Mouse (Mus musculus) stomach, embryonic 14.5 days (tissue): ENCODE results near the gene Psg19. TPM values are rescaled to one million over a fixed set of nuclear protein-coding genes. Genes with fewer than 3 reads are reported as not detected.
"Not testable (repeated sequence)": the region's sequence is repeated elsewhere in the genome, so short reads cannot be mapped to it uniquely, and the experiment has no call there.

Experiments
- ATAC-seq: fragments of 200-750 bp; cut with Nextera tagmentation; 2 replicates; pipeline ENCODE4 v1.8.0; 2017; ENCODE audit warnings: low read depth, moderate TSS enrichment; ENCODE audit not compliant: insufficient number of reproducible peaks, insufficient read depth, low FRiP score
- H3K27ac ChIP-seq: fragments of 300-500 bp; sonication (generic); 2 replicates; pipeline ENCODE4 v1.5.1; 2014; ENCODE audit warnings: mild to moderate bottlenecking, low read length, moderate library complexity, mixed read lengths
- H3K27me3 ChIP-seq: fragments of 300-500 bp; sonication (generic); 2 replicates; pipeline ENCODE4 v1.6.1; 2014; ENCODE audit warnings: low read length, control low read depth, mixed read lengths; ENCODE audit not compliant: control insufficient read depth, insufficient read depth
- H3K36me3 ChIP-seq: fragments of 300-500 bp; sonication (generic); 2 replicates; pipeline ENCODE4 v1.6.1; 2014; ENCODE audit warnings: mild to moderate bottlenecking, control low read depth, low read length, moderate library complexity, mixed read lengths; ENCODE audit not compliant: control insufficient read depth, insufficient read depth
- H3K4me1 ChIP-seq: fragments of 300-500 bp; sonication (generic); 2 replicates; pipeline ENCODE4 v1.6.1; 2014; ENCODE audit warnings: low read length, control low read depth, mixed read lengths; ENCODE audit not compliant: control insufficient read depth, insufficient read depth
- H3K4me2 ChIP-seq: fragments of 300-500 bp; sonication (generic); replicated peaks from 2 replicates; pipeline ENCODE4 v1.6.1; 2014; ENCODE audit warnings: low read depth, low read length, control low read depth
- H3K4me3 ChIP-seq: fragments of 300-500 bp; sonication (generic); 2 replicates; pipeline ENCODE4 v1.5.1; 2014; ENCODE audit warnings: low read depth, low read length, control low read depth
- H3K9ac ChIP-seq: fragments of 300-500 bp; sonication (generic); replicated peaks from 2 replicates; pipeline ENCODE4 v1.6.1; 2014; ENCODE audit warnings: low read depth, mild to moderate bottlenecking, control low read depth, low read length, moderate library complexity, mixed read lengths
- H3K9me3 ChIP-seq: fragments of 300-500 bp; sonication (generic); 2 replicates; pipeline ENCODE4 v1.6.1; 2016; ENCODE audit warnings: low read depth, low read length, control low read depth; ENCODE audit not compliant: control insufficient read depth
- WGBS: fragments of 180-500 bp; shearing (Covaris S2); extraction: QIAGEN DNeasy Blood & Tissue Kit; methylation state at CpG from one replicate; pipeline ENCODE4 v1.1.7; 2014; 5-methylcytosine and 5-hydroxymethylcytosine counted together
- polyA plus RNA-seq: library from polyadenylated mRNA; unstranded; fragments of >200 nt; fragmentation: Nextera tagmentation; extraction: Ambion mirVana; gene quantifications from 2 replicates; pipeline ENCODE4 v1.2.1, GENCODE M21; 2014

Gene Psg19
- polyA plus RNA-seq, 1 experiment from 2014 or later = not detected

DNA sequence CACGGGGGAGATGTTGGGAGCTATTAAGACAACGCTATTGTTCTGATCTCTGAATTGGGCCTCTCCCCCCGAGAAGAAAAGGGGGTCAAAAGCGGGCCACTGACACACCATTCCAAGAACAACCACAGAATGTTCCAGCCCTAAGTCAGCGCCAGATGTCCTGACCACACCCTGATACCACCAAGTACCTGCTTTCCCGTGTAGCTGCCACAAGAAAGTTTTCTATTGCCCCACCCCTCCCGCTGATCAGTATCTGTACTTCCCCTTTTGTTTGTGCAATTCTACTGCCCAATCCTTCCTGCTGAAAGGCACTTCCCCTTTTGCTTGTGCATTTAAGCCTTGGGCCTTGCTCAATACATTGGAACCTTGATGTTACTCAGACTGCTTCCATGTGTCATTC, 38.2 kb downstream of the Psg19 start:
- H3K36me3 ChIP-seq, H3K4me2 ChIP-seq, H3K9me3 ChIP-seq, H3K4me3 ChIP-seq, H3K27me3 ChIP-seq, H3K4me1 ChIP-seq, H3K27ac ChIP-seq, H3K9ac ChIP-seq, ATAC-seq: not testable (repeated sequence)
- 87% methylated on average over 7 of the region's 7 CpGs for WGBS

DNA sequence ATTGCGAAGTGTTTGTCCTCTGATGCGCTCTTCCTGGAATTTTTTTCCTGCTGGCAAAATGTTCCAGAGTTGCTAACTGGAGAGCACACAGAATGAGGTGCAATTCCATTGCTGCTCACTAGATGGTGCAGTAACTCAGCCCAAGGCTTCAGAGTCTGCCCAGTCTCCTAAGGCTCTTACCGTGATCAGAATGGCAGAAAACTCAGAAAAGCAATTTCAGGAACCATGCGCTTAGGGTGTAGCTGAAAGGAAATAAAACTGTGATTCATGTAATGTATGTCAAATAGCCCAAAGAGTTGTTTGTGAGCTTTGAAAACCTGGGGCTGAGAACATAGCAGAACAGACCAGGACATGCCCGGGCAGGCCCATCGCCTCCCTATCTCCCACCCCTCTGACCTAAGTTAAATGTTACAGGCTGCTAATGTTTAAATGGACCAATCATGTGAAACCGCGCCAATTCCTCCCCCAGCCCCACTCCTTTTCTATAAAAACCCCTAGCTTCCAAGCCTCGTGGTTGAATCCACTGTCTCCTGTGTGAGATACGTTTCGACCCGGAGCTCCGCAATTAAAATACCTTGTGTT, 48.3 kb downstream of the Psg19 start:
- WGBS = 55% methylated on average over 11 of the region's 13 CpGs
- ATAC-seq = peak; percentile 77; the same call in 1 of the 2 replicates
- H3K27ac ChIP-seq, H3K9ac ChIP-seq, H3K4me2 ChIP-seq, H3K36me3 ChIP-seq, H3K4me3 ChIP-seq, H3K9me3 ChIP-seq, H3K4me1 ChIP-seq, H3K27me3 ChIP-seq: not testable (repeated sequence)

DNA sequence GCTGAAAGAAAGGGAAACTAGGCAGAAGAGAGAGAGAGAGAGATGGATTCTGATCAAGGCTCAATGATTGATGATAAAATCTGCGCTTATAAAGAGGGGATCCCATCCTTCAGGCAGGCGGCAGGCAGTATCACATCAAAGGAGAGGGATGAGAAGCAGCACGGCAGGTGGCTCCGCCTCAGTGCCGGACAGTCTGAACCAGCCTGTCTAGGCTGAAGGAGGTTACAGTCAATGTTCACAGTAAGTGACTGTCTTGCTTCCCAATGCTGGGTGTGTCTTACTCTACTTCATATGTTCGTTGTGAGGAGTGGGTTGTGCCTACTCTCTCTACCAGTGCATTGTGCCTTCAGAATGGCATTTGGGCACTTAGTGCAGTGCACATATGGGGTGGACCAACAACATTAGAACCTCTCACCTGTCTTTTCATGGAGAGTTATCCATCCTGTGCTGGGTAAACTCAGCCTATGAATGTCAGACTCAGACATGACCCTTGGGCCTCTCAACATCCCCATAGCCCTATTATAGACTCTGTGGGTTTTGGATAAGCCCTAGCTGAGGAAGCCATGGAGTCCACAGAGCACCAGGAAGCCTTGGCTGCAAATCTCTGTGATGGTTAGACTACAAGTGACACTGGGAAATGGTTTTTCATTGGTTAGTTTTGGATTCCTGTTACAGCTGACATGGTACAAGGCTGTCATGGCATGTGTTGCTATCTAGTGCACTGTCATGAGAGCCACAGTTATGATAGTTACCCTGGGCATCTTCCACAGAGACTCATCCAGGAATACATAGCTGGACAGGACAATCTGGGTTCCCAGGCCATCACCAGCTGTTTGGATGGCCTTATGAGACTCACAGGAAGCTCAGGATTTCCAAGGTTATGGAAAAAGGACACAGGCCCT, 49.1 kb downstream of the Psg19 start:
- Histone ChIP-seq H3K27ac (no peak overlapping the region), H3K9me3 (no peaks in the 10 kb centered on the region), H3K9ac (no peak overlapping the region), H3K27me3 (0 out of 2 replicates have a peak, but pooled peaks cover 6% of the 10 kb centered on the region), H3K4me2 (no peak overlapping the region), H3K4me3 (no peak overlapping the region), H3K4me1 (no peaks in the 10 kb centered on the region), H3K36me3 (no peaks in the 10 kb centered on the region)
- no peak; the same call in 1 of the 2 replicates for ATAC-seq
- WGBS = 22% methylated on average over 6 of the region's 6 CpGs

DNA sequence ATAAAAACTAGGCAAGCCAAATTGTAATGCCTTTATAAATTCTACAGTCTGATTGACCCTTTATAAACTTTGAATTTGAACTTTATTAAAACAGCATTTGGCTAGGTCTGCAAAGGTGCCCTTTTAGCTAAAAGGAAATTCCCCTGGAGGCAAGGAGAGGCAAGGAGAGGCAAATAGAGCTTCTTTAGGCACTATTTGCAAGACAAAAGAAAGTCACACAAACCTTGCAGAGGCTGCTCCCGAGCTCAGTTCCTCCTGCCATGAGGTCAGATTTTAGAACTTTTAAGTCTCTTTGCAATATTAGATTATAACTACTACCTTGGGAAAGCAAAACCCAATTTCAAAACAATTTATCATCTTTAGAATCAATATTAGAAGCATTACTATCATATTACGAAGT, 50.9 kb downstream of the Psg19 start:
- not testable (repeated sequence) for H3K4me2 ChIP-seq, ATAC-seq
- WGBS = 59% methylated on average over 2 of the region's 2 CpGs

GRCm38 (mm10) chr7:18746189-18746860, 52.0 kb downstream of the Psg19 start:
- Histone ChIP-seq H3K9ac (no peak overlapping the region), H3K27me3 (0 out of 2 replicates have a peak, but pooled peaks cover 6% of the 10 kb centered on the region), H3K4me1 (no peaks in the 10 kb centered on the region), H3K27ac (peak overlapping the region; percentile 44; the same call in 1 of the 2 replicates), H3K9me3 (no peaks in the 10 kb centered on the region), H3K36me3 (no peaks in the 10 kb centered on the region), H3K4me2 (no peak overlapping the region; the same call in 1 of the 2 replicates), H3K4me3 (no peak overlapping the region; the same call in 1 of the 2 replicates)
- WGBS = 8% methylated on average over 20 of the region's 20 CpGs
- peak; percentile 74; the same call in 1 of the 2 replicates for ATAC-seq

More for the DNA sequence above, 50.9 kb downstream of the Psg19 start:
- not testable (repeated sequence) for H3K27ac ChIP-seq, H3K9ac ChIP-seq, H3K4me1 ChIP-seq, H3K36me3 ChIP-seq, H3K9me3 ChIP-seq, H3K27me3 ChIP-seq, H3K4me3 ChIP-seq

Other genes with a start within 250 kb of the Psg19 start
- gene Psg27, start 231.2 kb downstream of the Psg19 start, polyA plus RNA-seq = not detected in 2 replicates
- not detected in 2 replicates for gene Psg23, start 182.0 kb downstream of the Psg19 start, polyA plus RNA-seq
- not detected in 2 replicates for gene Psg21, start 141.8 kb downstream of the Psg19 start, polyA plus RNA-seq
- gene Psg20, start 112.3 kb downstream of the Psg19 start, polyA plus RNA-seq = not detected in 2 replicates
- gene Psg22, start 80.4 kb downstream of the Psg19 start, polyA plus RNA-seq = not detected in 2 replicates
- gene Psg17, start 23.1 kb upstream of the Psg19 start, polyA plus RNA-seq = 0.23 and 0.27 TPM in 2 replicates
- gene Mill2, start 41.4 kb upstream of the Psg19 start, polyA plus RNA-seq = 1.0 and 1.1 TPM in 2 replicates
- gene Pglyrp1, start 72.8 kb upstream of the Psg19 start, polyA plus RNA-seq = 23.9 and 32.8 TPM in 2 replicates
- gene Ccdc61, start 111.9 kb upstream of the Psg19 start, polyA plus RNA-seq = 18.5 and 21.7 TPM in 2 replicates
- gene Nova2, start 127.4 kb upstream of the Psg19 start, polyA plus RNA-seq = 0.81 and 1.2 TPM in 2 replicates
- not detected in 2 replicates for gene Nanos2, start 188.9 kb upstream of the Psg19 start, polyA plus RNA-seq
- gene Mypop, start 192.7 kb upstream of the Psg19 start, polyA plus RNA-seq = 3.0 and 3.5 TPM in 2 replicates
- 22.7 and 25.5 TPM in 2 replicates for gene Irf2bp1, start 205.5 kb upstream of the Psg19 start, polyA plus RNA-seq
- gene Foxa3, start 225.0 kb upstream of the Psg19 start, polyA plus RNA-seq = 14.8 and 15.3 TPM in 2 replicates
- 21.7 and 23.7 TPM in 2 replicates for gene Sympk, start 225.9 kb upstream of the Psg19 start, polyA plus RNA-seq